Mouse (Mus musculus): ENCODE measurements at regions not wholly inside any gene's neighbourhood (a gene's known extent, or its start where the extent isn't known, plus 50 kb on each side); places are given as distances from the start of the nearest gene placed in this dataset.

GRCm38 (mm10) chr13:3726331-3726781 is 77.8 kb downstream of the Calml3 start:
- Histone ChIP-seq H3K27me3 (ENCODE audit: low read depth, poor library complexity, severe bottlenecking) (no peaks in the 10 kb centered on the region), H3K27ac (0 out of 2 replicates have a peak overlapping the region, but pooled peaks have one; percentile 15), H3K36me3 (no peaks in the 10 kb centered on the region), H3K4me1 (peaks cover 18% of the 10 kb centered on the region), H3K9me3 (replicated peaks) (no peaks in the 10 kb centered on the region), H3K4me3 (no peak overlapping the region)
- 57% methylated on average over 5 of the region's 5 CpGs for whole genome bisulfite sequencing
- no peak for DNase-seq (ENCODE audit: low spot score)

- WGBS: 92% methylated on average over 3 of the region's 3 CpGs
- Histone ChIP-seq H3K27me3 (ENCODE audit: low read depth, poor library complexity, severe bottlenecking) (no peaks in the 10 kb centered on the region), H3K9me3 (replicated peaks) (no peaks in the 10 kb centered on the region), H3K4me1 (peaks cover 16% of the 10 kb centered on the region), H3K36me3 (no peaks in the 10 kb centered on the region), H3K27ac (0 out of 2 replicates have a peak overlapping the region, but pooled peaks have one; percentile 15), H3K4me3 (no peak overlapping the region)
- DNase-seq (ENCODE audit: low spot score): no peak
Observed at GRCm38 (mm10) chr13:3725803-3726202, 78.3 kb downstream of the Calml3 start.

DNA sequence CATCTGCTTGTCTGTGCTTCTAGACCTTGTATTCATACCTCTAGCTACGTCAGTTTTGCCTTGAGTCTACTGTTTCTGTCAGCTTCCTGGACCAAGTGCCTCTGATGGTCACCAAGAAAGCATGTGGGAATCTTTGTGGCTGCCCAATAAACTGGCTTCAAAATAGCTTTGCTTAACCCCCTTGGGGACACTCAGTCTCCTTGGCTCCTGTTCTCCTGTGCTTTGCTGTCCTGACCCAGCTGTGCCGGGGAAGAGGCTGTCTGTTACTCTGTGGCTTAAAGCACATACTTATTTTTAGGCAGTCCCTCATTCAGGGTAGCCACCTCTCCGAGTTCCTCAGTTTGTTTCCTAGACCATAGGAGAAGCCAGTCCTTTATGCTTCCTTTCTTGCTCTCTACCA is 79.8 kb downstream of the Calml3 start:
- H3K4me1 ChIP-seq: peaks cover 6% of the 10 kb centered on the region; the same call in 1 of the 2 replicates
- no peak for DNase-seq (ENCODE audit: low spot score)
- H3K27me3 ChIP-seq (ENCODE audit: low read depth, poor library complexity, severe bottlenecking): no peaks in the 10 kb centered on the region
- H3K27ac ChIP-seq: no peak overlapping the region
- H3K36me3 ChIP-seq: no peaks in the 10 kb centered on the region
- 86% methylated on average over 3 of the region's 3 CpGs for WGBS
- H3K9me3 ChIP-seq (replicated peaks): no peaks in the 10 kb centered on the region
- no peak overlapping the region for H3K4me3 ChIP-seq

GRCm38 (mm10) chr13:3723458-3724143 is 80.5 kb downstream of the Calml3 start:
- Histone ChIP-seq H3K36me3 (no peaks in the 10 kb centered on the region), H3K9me3 (replicated peaks) (no peaks in the 10 kb centered on the region), H3K4me3 (no peak overlapping the region), H3K4me1 (peaks cover 6% of the 10 kb centered on the region; the same call in 1 of the 2 replicates), H3K27ac (no peak overlapping the region), H3K27me3 (ENCODE audit: low read depth, poor library complexity, severe bottlenecking) (no peaks in the 10 kb centered on the region)
- DNase-seq (ENCODE audit: low spot score): no peak
- 93% methylated on average over 5 of the region's 5 CpGs for WGBS

DNA sequence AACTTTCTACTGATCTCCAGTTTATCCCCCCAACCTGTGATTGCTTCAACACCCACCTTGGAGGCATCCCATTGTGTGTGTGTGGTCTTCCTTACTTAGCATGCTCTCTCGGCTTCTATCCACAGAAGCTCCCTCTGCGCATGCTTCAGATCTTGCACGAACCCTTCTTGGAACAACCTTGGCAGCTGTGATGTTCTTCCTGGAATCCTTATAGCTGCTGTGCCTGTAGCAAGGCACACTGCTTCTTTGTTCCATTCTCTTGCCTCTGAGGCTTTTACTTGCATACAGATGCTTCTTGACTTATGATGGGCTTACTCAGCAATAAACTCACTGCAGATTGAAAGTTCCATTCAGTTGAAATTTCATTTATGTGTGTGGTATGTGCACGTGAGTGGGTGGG is 81.2 kb downstream of the Asb13 start:
- Histone ChIP-seq H3K27me3 (ENCODE audit: low read depth, poor library complexity, severe bottlenecking) (no peaks in the 10 kb centered on the region), H3K27ac (no peak overlapping the region), H3K4me1 (peaks cover 25% of the 10 kb centered on the region), H3K9me3 (replicated peaks) (no peaks in the 10 kb centered on the region), H3K36me3 (no peaks in the 10 kb centered on the region), H3K4me3 (no peak overlapping the region)
- DNase-seq (ENCODE audit: low spot score): no peak
- 88% methylated on average over 4 of the region's 4 CpGs for WGBS

DNA sequence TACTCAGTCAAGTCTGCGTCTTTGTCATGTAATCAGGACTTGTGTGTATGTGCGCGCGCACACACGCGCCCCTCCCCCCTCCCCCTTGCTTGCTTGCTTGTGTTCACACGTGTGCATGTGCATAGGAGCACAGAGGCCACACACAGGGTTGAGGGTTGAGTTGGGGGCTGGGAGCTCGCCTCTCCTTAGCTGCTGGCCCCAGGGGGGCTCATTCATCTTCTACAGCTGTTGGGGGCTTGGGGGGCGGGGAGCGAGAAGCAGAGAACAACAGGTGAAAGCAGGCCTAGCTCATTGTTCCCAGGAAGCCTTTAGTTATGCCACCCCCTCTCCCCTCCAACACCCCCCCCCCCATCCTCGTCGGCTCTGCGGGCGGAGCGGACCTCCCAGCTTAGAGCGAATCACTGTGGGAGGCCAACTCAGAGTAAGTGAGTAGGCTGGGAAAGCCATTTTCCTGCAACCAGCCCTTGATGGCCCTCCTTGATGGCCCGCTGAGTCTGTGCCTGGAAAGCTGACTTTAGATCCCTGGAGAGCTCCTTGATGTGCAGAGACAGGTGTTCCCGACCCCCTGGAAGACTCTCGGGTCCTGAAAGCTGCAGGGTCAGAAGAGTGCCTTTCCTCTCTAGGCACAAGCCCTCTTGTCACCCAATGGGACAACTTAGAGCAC is 78.8 kb downstream of the Asb13 start:
- Histone ChIP-seq H3K4me1 (peaks cover 43% of the 10 kb centered on the region), H3K4me3 (peak overlapping the region; percentile 27), H3K27me3 (ENCODE audit: low read depth, poor library complexity, severe bottlenecking) (no peaks in the 10 kb centered on the region), H3K9me3 (replicated peaks) (no peaks in the 10 kb centered on the region), H3K36me3 (no peaks in the 10 kb centered on the region), H3K27ac (peak overlapping the region; percentile 85)
- WGBS: 9% methylated on average over 19 of the region's 19 CpGs
- DNase-seq (ENCODE audit: low spot score): peak; percentile 77

GRCm38 (mm10) chr13:3712088-3712487 is 78.3 kb downstream of the Asb13 start:
- peak overlapping the region; percentile 27 for H3K4me3 ChIP-seq
- 21% methylated on average over 3 of the region's 3 CpGs for WGBS
- H3K36me3 ChIP-seq: no peaks in the 10 kb centered on the region
- no peaks in the 10 kb centered on the region for H3K27me3 ChIP-seq (ENCODE audit: low read depth, poor library complexity, severe bottlenecking)
- peak overlapping the region; percentile 85 for H3K27ac ChIP-seq
- DNase-seq (ENCODE audit: low spot score): no peak
- H3K4me1 ChIP-seq: peaks cover 43% of the 10 kb centered on the region
- no peaks in the 10 kb centered on the region for H3K9me3 ChIP-seq (replicated peaks)

DNA sequence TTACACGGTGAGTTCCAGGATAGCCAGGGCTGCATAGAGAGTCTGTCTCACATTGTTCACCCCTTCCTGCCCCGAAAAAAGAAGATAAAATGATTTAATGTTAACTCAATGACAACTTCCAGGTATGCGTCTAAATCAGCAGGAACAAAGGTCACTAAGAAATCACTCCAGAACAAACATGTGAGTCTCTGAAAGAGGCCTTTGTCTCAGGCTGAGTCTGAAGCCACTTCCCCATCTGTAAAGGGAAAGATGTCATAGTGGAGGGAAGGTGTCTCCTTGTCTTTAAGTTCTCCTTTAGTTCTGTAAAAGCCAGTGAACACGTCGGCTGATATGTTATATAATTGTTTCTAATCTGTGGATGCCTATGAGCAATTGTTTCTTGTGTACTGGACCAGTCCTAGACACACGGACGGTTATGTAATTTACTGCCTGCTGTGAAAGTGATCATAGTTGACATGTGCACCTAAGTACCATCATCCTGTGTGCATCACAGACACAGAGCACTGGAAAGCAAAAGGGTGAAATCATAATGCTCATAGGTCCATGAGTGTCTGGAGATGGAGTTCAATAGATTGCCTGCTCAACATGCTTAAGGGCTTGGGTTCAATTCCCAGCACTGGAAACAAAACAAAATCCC is 76.3 kb downstream of the Asb13 start:
- H3K36me3 ChIP-seq: no peaks in the 10 kb centered on the region
- no peak overlapping the region for H3K4me3 ChIP-seq
- H3K27me3 ChIP-seq (ENCODE audit: low read depth, poor library complexity, severe bottlenecking): no peaks in the 10 kb centered on the region
- WGBS: 69% methylated on average over 7 of the region's 7 CpGs
- no peak for DNase-seq (ENCODE audit: low spot score)
- no peaks in the 10 kb centered on the region for H3K9me3 ChIP-seq (replicated peaks)
- peak overlapping the region; percentile 85 for H3K27ac ChIP-seq
- peaks cover 43% of the 10 kb centered on the region for H3K4me1 ChIP-seq

DNA sequence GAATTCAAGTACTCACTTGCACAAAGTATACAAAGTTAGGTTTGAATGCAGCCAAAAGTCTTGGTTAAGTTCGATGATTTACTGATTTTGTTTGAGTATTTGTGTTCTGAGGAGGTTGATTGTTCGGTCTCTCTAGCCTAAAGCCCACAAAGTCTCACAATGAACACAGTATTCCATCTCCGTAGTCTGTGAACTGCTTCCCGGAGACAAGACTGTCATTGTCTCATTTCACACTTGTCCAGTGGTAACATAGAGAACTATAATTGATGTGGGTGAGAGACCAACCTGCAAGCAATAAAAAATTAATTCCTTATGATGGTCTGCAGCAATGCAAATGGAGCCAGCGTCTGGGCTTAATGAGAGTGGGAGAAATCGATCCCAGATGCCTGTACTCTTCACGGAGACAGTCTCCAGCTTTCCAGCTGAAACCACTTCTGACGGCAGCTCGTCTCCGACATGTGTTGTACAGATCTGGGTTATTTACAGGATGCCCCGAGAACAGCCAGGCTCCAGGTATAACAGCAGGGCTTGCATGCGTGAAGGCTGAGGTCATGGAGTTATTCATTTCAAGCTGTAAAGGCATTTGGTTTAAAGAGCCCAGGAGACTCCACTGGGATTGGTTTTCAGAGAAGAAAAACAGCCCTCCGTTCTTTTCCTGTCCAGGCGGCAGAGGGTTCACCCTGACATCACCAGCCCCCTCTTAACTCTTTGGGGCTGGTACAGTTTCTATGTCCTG is 75.2 kb downstream of the Asb13 start:
- H3K4me3 ChIP-seq: peak overlapping the region; percentile 23
- no peaks in the 10 kb centered on the region for H3K36me3 ChIP-seq
- DNase-seq (ENCODE audit: low spot score): peak; percentile 81
- H3K4me1 ChIP-seq: peaks cover 43% of the 10 kb centered on the region
- 16% methylated on average over 14 of the region's 14 CpGs for WGBS
- peak overlapping the region; percentile 85 for H3K27ac ChIP-seq
- H3K9me3 ChIP-seq (replicated peaks): no peaks in the 10 kb centered on the region
- no peaks in the 10 kb centered on the region for H3K27me3 ChIP-seq (ENCODE audit: low read depth, poor library complexity, severe bottlenecking)
